17 mouse cellular contexts compared by ENCODE assay signal in the genomic region with DNA sequence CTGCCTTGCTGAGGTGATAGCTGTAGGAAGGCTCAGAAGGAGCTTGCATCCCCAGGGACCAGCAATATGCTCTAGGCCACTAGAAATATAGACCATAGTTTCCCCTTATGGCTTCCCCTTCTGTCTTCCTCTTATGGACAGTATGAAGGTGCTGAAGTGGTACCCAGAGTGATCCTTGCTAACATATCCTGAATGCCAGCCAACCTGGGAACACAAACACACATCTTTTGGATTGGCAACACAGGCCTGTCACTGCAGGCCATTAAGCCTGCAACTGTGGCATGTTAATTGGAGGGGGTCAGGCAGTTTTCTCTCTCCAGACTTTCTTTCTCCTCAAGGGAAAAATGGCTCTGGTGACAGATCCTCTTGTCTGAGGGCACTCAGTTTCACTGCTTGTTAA.
DNase-seq lines count a peak whose midpoint lies in the region; ATAC-seq and TF ChIP-seq lines count a peak whose summit lies in the region.
"Had no signal": no experiment of that assay in that cellular context is flagged by ENCODE, and none has a peak within 500 bp of the region (broad histone marks: within the 10 kb centered on the region; RNA-seq: fewer than 3 reads in every experiment).

No protein-coding gene starts in this region.

- H3K9ac ChIP-seq in forebrain, embryonic 14.5 days (ENCODE audit: low read length) = no peak overlapping the region
- H3K9ac ChIP-seq in forebrain, embryonic 12.5 days = no peak overlapping the region
- H3K9ac ChIP-seq in forebrain, embryonic 16.5 days (replicated peaks; ENCODE audit: low read depth, low read length) = no peak overlapping the region
- no peak overlapping the region for H3K9ac ChIP-seq in hindbrain, embryonic 12.5 days
- H3K9ac ChIP-seq: embryonic facial prominence, embryonic 12.5 days had no signal

- peak; percentile 47; the same call in 1 of the 2 replicates for ATAC-seq in forebrain, embryonic 14.5 days
- no peak; the same call in 1 of the 2 replicates for ATAC-seq in forebrain, embryonic 12.5 days (ENCODE audit: low FRiP score)
- peak; percentile 58 for ATAC-seq in forebrain, embryonic 16.5 days
- ATAC-seq in hindbrain, embryonic 12.5 days (ENCODE audit: low FRiP score) = no peak

- H3K4me2 ChIP-seq in forebrain, embryonic 14.5 days (ENCODE audit: low read length) = no peak overlapping the region
- H3K4me2 ChIP-seq in forebrain, embryonic 12.5 days = no peak overlapping the region
- no peak overlapping the region for H3K4me2 ChIP-seq in forebrain, embryonic 16.5 days (ENCODE audit: low read length)
- H3K4me2 ChIP-seq in hindbrain, embryonic 12.5 days (replicated peaks) = no peak overlapping the region
- H3K4me2 ChIP-seq: embryonic facial prominence, embryonic 12.5 days had no signal

- H3K4me1 ChIP-seq in forebrain, embryonic 14.5 days (ENCODE audit: control insufficient read depth, insufficient read depth, low read length) = no peaks in the 10 kb centered on the region
- no peaks in the 10 kb centered on the region for H3K4me1 ChIP-seq in forebrain, embryonic 12.5 days
- 0 out of 2 replicates have a peak, but pooled peaks cover 7% of the 10 kb centered on the region for H3K4me1 ChIP-seq in forebrain, embryonic 16.5 days (replicated peaks; ENCODE audit: control insufficient read depth, insufficient read depth, low read length)
- peaks cover 3% of the 10 kb centered on the region; the same call in 1 of the 2 replicates for H3K4me1 ChIP-seq in forebrain, embryonic 10.5 days
- H3K4me1 ChIP-seq in hindbrain, embryonic 12.5 days = no peaks in the 10 kb centered on the region
- H3K4me1 ChIP-seq: embryonic facial prominence, embryonic 10.5 days; embryonic facial prominence, embryonic 12.5 days had no signal

- no peaks in the 10 kb centered on the region for H3K9me3 ChIP-seq in forebrain, embryonic 14.5 days (replicated peaks; ENCODE audit: control insufficient read depth, low read length)
- no peaks in the 10 kb centered on the region for H3K9me3 ChIP-seq in forebrain, embryonic 12.5 days
- H3K9me3 ChIP-seq in forebrain, embryonic 16.5 days (ENCODE audit: control insufficient read depth, low read length) = no peaks in the 10 kb centered on the region
- no peaks in the 10 kb centered on the region for H3K9me3 ChIP-seq in forebrain, embryonic 10.5 days
- no peaks in the 10 kb centered on the region for H3K9me3 ChIP-seq in hindbrain, embryonic 12.5 days (replicated peaks)
- H3K9me3 ChIP-seq: embryonic facial prominence, embryonic 10.5 days; embryonic facial prominence, embryonic 12.5 days had no signal

- H3K27me3 ChIP-seq in forebrain, embryonic 14.5 days (replicated peaks; ENCODE audit: control insufficient read depth, insufficient read depth, low read length) = no peaks in the 10 kb centered on the region
- H3K27me3 ChIP-seq in forebrain, embryonic 12.5 days = no peaks in the 10 kb centered on the region
- H3K27me3 ChIP-seq in forebrain, embryonic 16.5 days (replicated peaks; ENCODE audit: control insufficient read depth, insufficient read depth, low read length) = no peaks in the 10 kb centered on the region
- no peaks in the 10 kb centered on the region for H3K27me3 ChIP-seq in forebrain, embryonic 10.5 days (ENCODE audit: poor library complexity, severe bottlenecking)
- no peaks in the 10 kb centered on the region for H3K27me3 ChIP-seq in hindbrain, embryonic 12.5 days
- H3K27me3 ChIP-seq: embryonic facial prominence, embryonic 12.5 days had no signal

- no peak for TF ChIP-seq POLR2A in brain, embryonic 14.5 days (IDR thresholded peaks at IDR 0.05; ENCODE audit: borderline replicate concordance, extremely low read depth, insufficient read depth, insufficient read length, poor library complexity, severe bottlenecking)

- TF ChIP-seq CTCF in brain, embryonic 14.5 days (IDR thresholded peaks at IDR 0.05; ENCODE audit: borderline replicate concordance, extremely low read depth, insufficient read depth, insufficient read length) = no peak

- peak; percentile 58 for DNase-seq in forebrain, embryonic 14.5 days (ENCODE audit: low spot score)
- no peak for DNase-seq in forebrain, embryonic 10.5 days (ENCODE audit: extremely low spot score, low spot score)
- peak; percentile 79 for DNase-seq in brain, embryonic 14.5 days (ENCODE audit: low read depth)
- DNase-seq in forelimb bud, embryonic 11.5 days (ENCODE audit: low read depth, low spot score) = peak; percentile 19
- DNase-seq: adrenal gland, adult 2 months; adrenal gland, postnatal 10 days; adrenal gland, postnatal 25 days; cerebellum, adult 11-12 months; cerebellum, adult 2 months; cerebellum, adult 9-10 months; cerebellum, postnatal 10 days; cerebellum, postnatal 25 days had no signal

- no peak overlapping the region for H3K27ac ChIP-seq in forebrain, embryonic 14.5 days (ENCODE audit: low read depth, low read length)
- H3K27ac ChIP-seq in forebrain, embryonic 12.5 days = no peak overlapping the region
- no peak overlapping the region for H3K27ac ChIP-seq in forebrain, embryonic 16.5 days (ENCODE audit: low read length)
- no peak overlapping the region for H3K27ac ChIP-seq in forebrain, embryonic 10.5 days
- H3K27ac ChIP-seq in hindbrain, embryonic 12.5 days = no peak overlapping the region
- H3K27ac ChIP-seq: embryonic facial prominence, embryonic 10.5 days; embryonic facial prominence, embryonic 12.5 days had no signal

- H3K4me3 ChIP-seq in forebrain, embryonic 14.5 days (ENCODE audit: low read depth, low read length) = no peak overlapping the region
- H3K4me3 ChIP-seq in forebrain, embryonic 12.5 days (replicated peaks) = no peak overlapping the region
- no peak overlapping the region for H3K4me3 ChIP-seq in forebrain, embryonic 16.5 days (replicated peaks; ENCODE audit: low read length)
- H3K4me3 ChIP-seq in forebrain, embryonic 10.5 days = no peak overlapping the region
- no peak overlapping the region for H3K4me3 ChIP-seq in hindbrain, embryonic 12.5 days
- H3K4me3 ChIP-seq: embryonic facial prominence, embryonic 10.5 days; embryonic facial prominence, embryonic 12.5 days had no signal

- no peaks in the 10 kb centered on the region for H3K36me3 ChIP-seq in forebrain, embryonic 14.5 days (ENCODE audit: control insufficient read depth, insufficient read depth, low read length)
- no peaks in the 10 kb centered on the region for H3K36me3 ChIP-seq in forebrain, embryonic 12.5 days (replicated peaks)
- no peaks in the 10 kb centered on the region for H3K36me3 ChIP-seq in forebrain, embryonic 16.5 days (ENCODE audit: control insufficient read depth, insufficient read depth)
- no peaks in the 10 kb centered on the region for H3K36me3 ChIP-seq in forebrain, embryonic 10.5 days (replicated peaks)
- H3K36me3 ChIP-seq in hindbrain, embryonic 12.5 days = no peaks in the 10 kb centered on the region
- H3K36me3 ChIP-seq: embryonic facial prominence, embryonic 10.5 days; embryonic facial prominence, embryonic 12.5 days had no signal

Comparison
In these comparisons a context has a peak if more than half of its experiments do, and no peak if none do; other contexts are left out.
1. ATAC-seq: peak in forebrain, embryonic 14.5 days (single experiment) and forebrain, embryonic 16.5 days (single experiment); none in forebrain, embryonic 12.5 days (single experiment) and hindbrain, embryonic 12.5 days (single experiment).